Mouse (Mus musculus): ENCODE results near the gene Tlr5.

GRCm38 (mm10) chr1:182927878-182928851, 26.4 kb upstream of the Tlr5 start:
- TF ChIP-seq CTCF (IDR thresholded peaks at IDR 0.05; ENCODE audit: low read depth, low read length), result no peak
- no peak for TF ChIP-seq GATA2 (IDR thresholded peaks at IDR 0.05; ENCODE audit: borderline replicate concordance, low read depth, low read length)
- TF ChIP-seq GATA1 (IDR thresholded peaks at IDR 0.05; ENCODE audit: borderline replicate concordance, low read length), result no peak
